Mouse (Mus musculus) olfactory bulb, adult 2 months (tissue): ENCODE data around the gene Ibsp. TPM values are rescaled to one million over a fixed set of nuclear protein-coding genes. Genes with fewer than 3 reads are reported as not detected.
A peak's percentile ranks its signal among the peaks of the same experiment; 100 is the strongest.

Source experiments
- H3K27ac ChIP-seq: fragments of 200-500 bp; 2 replicates; pipeline ENCODE4 v1.5.1; 2012; ENCODE audit warnings: low read depth, low read length; ENCODE audit not compliant: insufficient read depth
- H3K4me1 ChIP-seq: fragments of 200-500 bp; 2 replicates; pipeline ENCODE4 v1.6.1; 2012; ENCODE audit warnings: low read length; ENCODE audit not compliant: control insufficient read depth, insufficient read depth
- H3K4me3 ChIP-seq: fragments of 200-500 bp; 2 replicates; pipeline ENCODE4 v1.5.1; 2012; ENCODE audit warnings: mild to moderate bottlenecking, low read depth, low read length, moderate library complexity; ENCODE audit not compliant: insufficient read depth
- CTCF ChIP-seq: fragments of 200-500 bp; IDR thresholded peaks from 2 replicates; pipeline ENCODE4 v1.5.1; 2012; ENCODE audit warnings: low read depth, mild to moderate bottlenecking, low read length, moderate library complexity; ENCODE audit not compliant: insufficient read depth
- POLR2A ChIP-seq: fragments of 200-500 bp; IDR thresholded peaks from 2 replicates; pipeline ENCODE4 v1.6.1; 2012; ENCODE audit warnings: mild to moderate bottlenecking, low read depth, low read length, moderate library complexity; ENCODE audit not compliant: insufficient read depth
- WGBS: fragments of 180-500 bp; shearing (Covaris S2); methylation state at CpG from one replicate; pipeline ENCODE4 v1.1.7; 2018; 5-methylcytosine and 5-hydroxymethylcytosine counted together
- polyA plus RNA-seq: library from polyadenylated mRNA; stranded (reverse); fragments of >200 nt; gene quantifications from 2 replicates; pipeline ENCODE4 v1.2.4, GENCODE M21; 2012; ENCODE audit warnings: low replicate concordance; ENCODE audit not compliant: missing spikeins, insufficient read depth, insufficient read length

Gene Ibsp
- polyA plus RNA-seq, 1 experiment = not detected

DNA sequence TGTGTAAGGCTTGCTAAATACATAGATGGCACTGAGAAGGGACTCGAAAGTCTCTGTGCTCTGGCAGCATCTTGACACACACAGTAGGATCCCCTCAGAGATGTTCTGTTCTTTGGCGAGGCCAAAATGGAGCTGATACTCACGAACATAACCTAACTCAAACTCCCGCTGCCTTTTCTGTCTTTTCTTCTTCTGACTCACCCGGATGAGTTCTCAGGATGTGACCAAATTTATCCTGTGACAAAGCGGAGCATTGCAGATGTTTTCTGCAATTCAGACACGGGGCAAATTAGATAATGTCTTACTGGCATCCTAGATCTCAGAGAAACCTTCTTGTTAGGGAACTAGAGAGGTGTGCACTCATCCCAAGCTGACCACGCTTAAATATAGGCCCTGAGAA lies 28.4 kb downstream of the Ibsp start:
- no peak overlapping the region for H3K4me3 ChIP-seq
- H3K27ac ChIP-seq = peak overlapping the region; percentile 86
- 34% methylated on average over 8 of the region's 8 CpGs for WGBS
- TF ChIP-seq CTCF = no peak
- peaks cover 15% of the 10 kb centered on the region for H3K4me1 ChIP-seq

- Histone ChIP-seq H3K27ac (peak overlapping the region; percentile 86), H3K4me1 (peaks cover 15% of the 10 kb centered on the region), H3K4me3 (no peak overlapping the region)
- TF ChIP-seq POLR2A = no peak
- no peak for TF ChIP-seq CTCF
Observed at GRCm38 (mm10) chr5:104327876-104328275, 28.9 kb downstream of the Ibsp start.

GRCm38 (mm10) chr5:104328317-104328850 lies 29.4 kb downstream of the Ibsp start:
- Histone ChIP-seq H3K4me1 (peaks cover 15% of the 10 kb centered on the region), H3K27ac (peak overlapping the region; percentile 83), H3K4me3 (no peak overlapping the region)
- no peak for TF ChIP-seq POLR2A
- TF ChIP-seq CTCF = no peak
- WGBS = 53% methylated on average over 4 of the region's 4 CpGs

GRCm38 (mm10) chr5:104329381-104329780 lies 30.4 kb downstream of the Ibsp start:
- WGBS = 56% methylated on average over 5 of the region's 5 CpGs
- H3K4me1 ChIP-seq = peaks cover 15% of the 10 kb centered on the region
- no peak for TF ChIP-seq POLR2A
- H3K27ac ChIP-seq = peak overlapping the region; percentile 93
- H3K4me3 ChIP-seq = no peak overlapping the region

DNA sequence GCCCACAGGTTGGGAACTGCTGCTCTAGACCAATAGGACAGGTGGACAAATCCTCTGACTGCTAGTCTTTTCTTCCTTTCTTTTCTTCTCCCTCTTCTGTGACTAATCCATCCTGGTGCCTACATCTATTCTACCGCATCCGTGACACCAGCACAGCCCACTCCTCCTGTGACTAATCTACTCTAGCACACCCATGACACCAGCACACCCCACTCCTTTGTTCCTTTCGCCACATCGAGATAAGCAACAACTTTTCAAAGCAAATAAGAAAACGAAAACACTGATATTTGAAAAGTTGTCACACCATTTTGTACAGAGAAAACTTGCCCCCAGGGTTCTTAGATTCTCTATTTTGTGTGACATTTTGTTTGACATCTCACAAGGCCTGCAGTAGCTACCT lies 31.1 kb downstream of the Ibsp start:
- no peak overlapping the region for H3K4me3 ChIP-seq
- H3K4me1 ChIP-seq = peaks cover 17% of the 10 kb centered on the region
- 36% methylated on average over 5 of the region's 5 CpGs for WGBS
- peak overlapping the region; percentile 93 for H3K27ac ChIP-seq
- TF ChIP-seq CTCF = no peak
- no peak for TF ChIP-seq POLR2A

DNA sequence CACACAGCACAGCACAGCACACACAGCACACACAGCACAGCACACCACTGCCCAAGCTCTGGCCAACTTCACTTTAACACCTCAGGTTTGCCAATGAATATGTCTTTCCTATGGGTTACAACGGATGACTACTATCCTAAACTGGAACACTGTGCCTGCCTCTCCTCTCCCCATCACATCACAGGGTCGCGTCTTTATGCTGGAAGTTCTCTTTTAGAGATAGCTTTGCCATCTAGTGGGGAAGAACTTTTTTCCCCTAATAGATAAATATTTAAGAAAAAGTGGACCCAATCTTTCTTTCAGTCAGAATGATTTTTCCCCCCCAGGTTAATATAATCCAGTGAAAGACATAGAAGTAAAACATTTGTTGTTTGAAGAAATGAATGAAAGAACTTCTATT lies 33.3 kb downstream of the Ibsp start:
- Histone ChIP-seq H3K4me3 (no peak overlapping the region), H3K27ac (no peak overlapping the region), H3K4me1 (peaks cover 17% of the 10 kb centered on the region)
- TF ChIP-seq POLR2A = no peak
- TF ChIP-seq CTCF = no peak
- 67% methylated on average over 3 of the region's 3 CpGs for WGBS

DNA sequence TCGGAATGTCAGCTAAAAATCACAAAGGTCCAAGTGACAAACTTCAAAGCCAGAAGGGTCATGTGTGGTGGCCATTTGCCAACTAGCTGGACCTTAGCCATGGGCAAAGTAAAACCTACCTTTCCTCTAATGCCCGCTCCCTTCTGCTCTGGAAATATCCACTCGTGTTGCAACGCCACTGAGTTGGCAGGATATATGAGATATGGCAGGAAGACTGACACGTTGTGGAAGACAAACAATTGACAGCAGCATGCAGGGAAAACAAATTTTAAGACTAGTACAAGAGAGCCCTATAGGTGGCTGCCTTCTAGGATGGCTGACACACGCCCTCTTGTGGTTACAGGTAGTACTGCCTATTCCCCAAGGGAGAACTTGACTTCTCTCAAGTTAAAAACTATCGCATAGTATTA lies 34.3 kb downstream of the Ibsp start:
- Histone ChIP-seq H3K4me3 (no peak overlapping the region), H3K4me1 (peaks cover 10% of the 10 kb centered on the region), H3K27ac (no peak overlapping the region)
- 21% methylated on average over 7 of the region's 7 CpGs for WGBS
- TF ChIP-seq POLR2A (no peak), CTCF (no peak)

DNA sequence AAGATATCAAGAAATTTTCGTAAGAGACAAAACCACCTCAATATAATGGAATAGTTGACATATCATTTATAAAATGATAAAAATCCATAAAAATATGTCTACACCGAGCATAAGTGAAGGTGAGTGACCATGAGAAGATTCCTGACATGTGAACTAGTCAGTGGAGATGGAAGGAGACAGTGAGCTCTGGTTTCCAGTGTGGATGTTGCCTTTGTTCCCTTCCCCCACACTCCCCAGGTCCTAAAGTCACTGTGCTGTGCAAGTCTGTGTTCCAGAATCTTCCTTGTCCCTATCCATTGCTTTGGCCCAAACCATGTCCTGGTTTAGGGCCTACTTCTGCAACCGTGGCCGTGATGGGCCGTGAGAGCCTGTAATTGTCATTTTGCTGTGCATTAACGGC lies 34.7 kb downstream of the Ibsp start:
- no peak for TF ChIP-seq CTCF
- TF ChIP-seq POLR2A = no peak
- Histone ChIP-seq H3K27ac (no peak overlapping the region), H3K4me3 (no peak overlapping the region), H3K4me1 (peaks cover 6% of the 10 kb centered on the region)
- 79% methylated on average over 6 of the region's 6 CpGs for WGBS

GRCm38 (mm10) chr5:104334516-104334915 lies 35.5 kb downstream of the Ibsp start:
- WGBS = 76% methylated on average over 14 of the region's 14 CpGs
- H3K4me1 ChIP-seq = peaks cover 6% of the 10 kb centered on the region
- H3K4me3 ChIP-seq = no peak overlapping the region
- H3K27ac ChIP-seq = no peak overlapping the region
- TF ChIP-seq POLR2A (no peak), CTCF (no peak)

GRCm38 (mm10) chr5:104335962-104336361 lies 37.0 kb downstream of the Ibsp start:
- Histone ChIP-seq H3K27ac (no peak overlapping the region), H3K4me3 (no peak overlapping the region), H3K4me1 (peaks cover 5% of the 10 kb centered on the region)
- WGBS = 93% methylated on average over 5 of the region's 5 CpGs
- TF ChIP-seq CTCF (no peak), POLR2A (no peak)
